ENCODE assay signal across 8 mouse cellular contexts in the genomic region with DNA sequence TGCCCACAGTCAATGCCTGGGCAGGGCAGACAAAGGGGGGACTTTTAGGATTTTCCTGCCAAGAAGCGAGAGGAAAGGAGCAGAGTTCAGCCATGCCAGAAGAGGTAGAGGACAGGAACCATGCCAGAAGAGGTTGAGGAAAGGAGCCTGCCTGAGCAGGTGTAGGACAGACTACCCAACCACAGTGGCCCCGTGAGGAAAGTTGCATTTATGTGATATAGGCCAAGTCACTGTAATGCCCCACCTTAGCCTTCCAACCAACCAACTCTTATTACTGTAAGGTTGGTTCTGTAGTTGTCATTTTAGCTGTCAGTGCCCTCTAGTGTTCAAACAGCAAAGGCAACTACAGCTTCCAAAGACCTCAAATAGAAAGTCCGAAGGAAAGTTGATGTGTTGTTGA. TPM values are rescaled to one million over a fixed set of nuclear protein-coding genes. Genes with fewer than 3 reads are reported as not detected.
DNase-seq lines count a peak whose midpoint lies in the region; ATAC-seq and TF ChIP-seq lines count a peak whose summit lies in the region.

No protein-coding gene starts in this region.

- no peaks in the 10 kb centered on the region for H3K27me3 ChIP-seq in myocyte (ENCODE audit: control insufficient read depth, insufficient read depth, insufficient read length)

- DNase-seq in layer of hippocampus, adult 9-11 months, result peak; percentile 2
- no peak for DNase-seq in layer of hippocampus, postnatal 36 days
- peak; percentile 57 for DNase-seq in T-cell, adult 2 months (ENCODE audit: low spot score)
- peak; percentile 12 for DNase-seq in kidney, postnatal 10 days
- no peak for DNase-seq in gastrocnemius, postnatal 36 days
- no peak for DNase-seq in urinary bladder, adult 2 months (ENCODE audit: low spot score)

- ATAC-seq in erythroid progenitor cell, adult 5-6 weeks (replicated peaks; ENCODE audit: low FRiP score, poor library complexity, severe bottlenecking), result peak; percentile 90

- intact Hi-C loops in gastrocnemius, postnatal 36 days (cut with DNase I), result no loop called here

- no peak for TF ChIP-seq POLR2A in myocyte (IDR thresholded peaks at IDR 0.05; ENCODE audit: insufficient read length, low read depth)

- H3ac ChIP-seq in myocyte (ENCODE audit: control insufficient read depth, insufficient read length), result no peak overlapping the region

- peak overlapping the region; percentile 20 for H3K4me3 ChIP-seq in myocyte

- no peaks in the 10 kb centered on the region for H3K79me2 ChIP-seq in myocyte (ENCODE audit: control insufficient read depth, insufficient read depth)

- no peaks in the 10 kb centered on the region for H3K36me3 ChIP-seq in myocyte (ENCODE audit: control insufficient read depth, insufficient read depth)

- peak overlapping the region; percentile 46 for H3K4me2 ChIP-seq in myocyte (ENCODE audit: low read depth)

TF ChIP-seq in myocyte, 11 proteins besides CTCF, POLR2A, EP300 and RAD21:
- TF ChIP-seq CEBPB (IDR thresholded peaks at IDR 0.05; ENCODE audit: insufficient read depth, poor library complexity, severe bottlenecking), result no peak
- no peak for TF ChIP-seq E2F4 (IDR thresholded peaks at IDR 0.05; ENCODE audit: insufficient read depth)
- no peak for TF ChIP-seq REST (IDR thresholded peaks at IDR 0.05; ENCODE audit: insufficient read depth, insufficient read length)
- TF ChIP-seq USF1 (IDR thresholded peaks at IDR 0.05; ENCODE audit: low read depth), result no peak
- TF ChIP-seq TCF12 (IDR thresholded peaks at IDR 0.05; ENCODE audit: insufficient read depth, poor library complexity, severe bottlenecking), result no peak

RNA-seq across cellular contexts. Expression of a gene that starts 0.9 kb away (rescaled TPM):
- under 1 TPM; 0.38 to 0.45 TPM for total RNA-seq in layer of hippocampus, postnatal 36 days (2021)
- 5.0 and 19.3 TPM in 2 replicates for total RNA-seq in erythroid progenitor cell, adult 5-6 weeks (2015; ENCODE audit: low replicate concordance)
- 12.3 and 35.9 TPM in 2 replicates for total RNA-seq in erythroid progenitor cell, adult 5-6 weeks (2017; ENCODE audit: low replicate concordance)
- 1.1 TPM for polyA plus RNA-seq in myocyte (2012; fragmentation: generic; extraction: Trizol)
- total RNA-seq in gastrocnemius, postnatal 36 days (2021), result under 1 TPM; 0.91 to 0.92 TPM
- 1.5 and 2.0 TPM in 2 replicates for polyA plus RNA-seq in urinary bladder, adult 2 months (2012; rRNA removed)

RNA-seq across cellular contexts. Expression of a gene that starts 17.0 kb away (rescaled TPM):
- under 1 TPM in 1 of 2 experiments, not detected in 1; 0.13 TPM for total RNA-seq in layer of hippocampus, postnatal 36 days (2021)
- 21.3 and 75.9 TPM in 2 replicates for total RNA-seq in erythroid progenitor cell, adult 5-6 weeks (2015; ENCODE audit: low replicate concordance)
- 4.2 and 12.1 TPM in 2 replicates for total RNA-seq in erythroid progenitor cell, adult 5-6 weeks (2017; ENCODE audit: low replicate concordance)
- 0.02 TPM for polyA plus RNA-seq in myocyte (2012; fragmentation: generic; extraction: Trizol)
- total RNA-seq in gastrocnemius, postnatal 36 days (2021), result not detected
- 1.0 and 1.1 TPM in 2 replicates for polyA plus RNA-seq in urinary bladder, adult 2 months (2012; rRNA removed)

Comparison
In these comparisons a context has a peak if more than half of its experiments do, and no peak if none do; other contexts are left out.
1. DNase-seq: peak in layer of hippocampus, adult 9-11 months (single experiment), T-cell, adult 2 months (single experiment) and kidney, postnatal 10 days (single experiment); none in layer of hippocampus, postnatal 36 days (0 of 2), gastrocnemius, postnatal 36 days (0 of 2) and urinary bladder, adult 2 months (single experiment).
2. RNA of a gene that starts 17.0 kb away (total RNA-seq): 4.2 to 75.9 TPM in erythroid progenitor cell, adult 5-6 weeks; 0.13 TPM in layer of hippocampus, postnatal 36 days and not detected in gastrocnemius, postnatal 36 days; every median in the first group is over 4 times any median in the second.